1 mouse cellular context compared by ENCODE assay signal in genomic region chr1:94318029-94318428, GRCm38 (mm10).
TF ChIP-seq lines count a peak whose summit lies in the region.

No protein-coding gene starts in this region.

TF ChIP-seq in MEL, 35 proteins besides CTCF, POLR2A, EP300 and RAD21 (continued from another document):
- no peak for TF ChIP-seq POLR2AphosphoS5 (IDR thresholded peaks at IDR 0.05; ENCODE audit: borderline replicate concordance, low read depth, low read length)
- no peak; the same call in 1 of the 2 replicates for TF ChIP-seq GABPA (IDR thresholded peaks at IDR 0.05; ENCODE audit: low read depth, low read length)
- TF ChIP-seq ZC3H11A (IDR thresholded peaks at IDR 0.05; ENCODE audit: low read depth, low read length) = peak; percentile 7; the same call in 1 of the 2 replicates
- no peak for TF ChIP-seq CHD2 (IDR thresholded peaks at IDR 0.05; ENCODE audit: low read length)
- TF ChIP-seq E2F4 (IDR thresholded peaks at IDR 0.05; ENCODE audit: borderline replicate concordance, low read depth, low read length) = no peak
TF ChIP-seq in MEL: peak in this region for 11.
